12 mouse cellular contexts compared by ENCODE assay signal in genomic region chr10:95355678-95356268, GRCm38 (mm10). TPM values are rescaled to one million over a fixed set of nuclear protein-coding genes. Genes with fewer than 3 reads are reported as not detected.
DNase-seq lines count a peak whose midpoint lies in the region; ATAC-seq and TF ChIP-seq lines count a peak whose summit lies in the region.
"Had no signal": no experiment of that assay in that cellular context is flagged by ENCODE, and none has a peak within 500 bp of the region (broad histone marks: within the 10 kb centered on the region; RNA-seq: fewer than 3 reads in every experiment).

No protein-coding gene starts in this region.

- no peak overlapping the region for H3K4me3 ChIP-seq in midbrain, postnatal 0 days (ENCODE audit: low read depth, low read length)
- no peak overlapping the region for H3K4me3 ChIP-seq in midbrain, embryonic 16.5 days (ENCODE audit: low read depth, low read length)
- H3K4me3 ChIP-seq in hindbrain, embryonic 15.5 days: no peak overlapping the region
- H3K4me3 ChIP-seq: gastrocnemius, adult 2 months; heart, embryonic 12.5 days; liver, embryonic 15.5 days had no signal

- no peak overlapping the region for H3K27ac ChIP-seq in midbrain, postnatal 0 days (ENCODE audit: low read depth, low read length)
- H3K27ac ChIP-seq in midbrain, embryonic 16.5 days (ENCODE audit: low read length): no peak overlapping the region
- H3K27ac ChIP-seq in hindbrain, embryonic 15.5 days (replicated peaks): peak overlapping the region; percentile 34; the same call in 1 of the 2 replicates
- H3K27ac ChIP-seq: gastrocnemius, adult 2 months; liver, embryonic 15.5 days had no signal

- no peak for TF ChIP-seq CTCF in midbrain, postnatal 0 days (IDR thresholded peaks at IDR 0.05)

- no peaks in the 10 kb centered on the region for H3K4me1 ChIP-seq in midbrain, postnatal 0 days (ENCODE audit: insufficient read depth, low read length)
- H3K4me1 ChIP-seq in midbrain, embryonic 16.5 days (ENCODE audit: control insufficient read depth, insufficient read depth, low read length): no peaks in the 10 kb centered on the region; the same call in 1 of the 2 replicates
- H3K4me1 ChIP-seq in hindbrain, embryonic 15.5 days (replicated peaks): peaks cover 5% of the 10 kb centered on the region
- H3K4me1 ChIP-seq: heart, embryonic 12.5 days; liver, embryonic 15.5 days had no signal

- 42% methylated on average over 6 of the region's 6 CpGs for WGBS in midbrain, postnatal 0 days
- WGBS in midbrain, embryonic 16.5 days: 24% methylated on average over 6 of the region's 6 CpGs
- 22% methylated on average over 6 of the region's 6 CpGs for WGBS in hindbrain, embryonic 15.5 days

- DNase-seq in cerebellum, postnatal 10 days: no peak
- peak; percentile 20 for DNase-seq in midbrain, postnatal 0 days (ENCODE audit: low spot score)
- DNase-seq in lung, postnatal 36 days: no peak
- no peak for DNase-seq in lung, postnatal 4 days
- no peak for DNase-seq in left cerebral cortex, postnatal 36 days (ENCODE audit: low spot score in 2 of 2)
- DNase-seq: gastrocnemius, adult 2 months had no signal

- H3K9ac ChIP-seq in midbrain, postnatal 0 days (replicated peaks; ENCODE audit: low read length, poor library complexity, severe bottlenecking): no peak overlapping the region
- no peak overlapping the region for H3K9ac ChIP-seq in midbrain, embryonic 16.5 days (ENCODE audit: low read depth, low read length)
- H3K9ac ChIP-seq in hindbrain, embryonic 15.5 days: no peak overlapping the region
- H3K9ac ChIP-seq: heart, embryonic 12.5 days; liver, embryonic 15.5 days had no signal

- peaks cover 4% of the 10 kb centered on the region; the same call in 1 of the 2 replicates for H3K9me3 ChIP-seq in midbrain, postnatal 0 days (ENCODE audit: low read length)
- H3K9me3 ChIP-seq in midbrain, embryonic 16.5 days (replicated peaks; ENCODE audit: control insufficient read depth, low read length, poor library complexity, severe bottlenecking): peaks cover 4% of the 10 kb centered on the region
- 0 out of 2 replicates have a peak, but pooled peaks cover 6% of the 10 kb centered on the region for H3K9me3 ChIP-seq in hindbrain, embryonic 15.5 days
- H3K9me3 ChIP-seq: G1E; liver, embryonic 15.5 days had no signal

- ATAC-seq in cerebellum, adult (ENCODE audit: insufficient number of reproducible peaks, low FRiP score, low TSS enrichment): 0 out of 2 replicates have a peak, but pooled peaks have one; percentile 52
- ATAC-seq in midbrain, postnatal 0 days (ENCODE audit: low FRiP score): no peak
- no peak for ATAC-seq in midbrain, embryonic 16.5 days
- ATAC-seq in hindbrain, embryonic 15.5 days (ENCODE audit: low FRiP score, low read depth): peak; percentile 69

- no peak overlapping the region for H3K4me2 ChIP-seq in midbrain, postnatal 0 days (ENCODE audit: low read depth, low read length, poor library complexity, severe bottlenecking)
- no peak overlapping the region for H3K4me2 ChIP-seq in midbrain, embryonic 16.5 days (ENCODE audit: low read length)
- no peak overlapping the region for H3K4me2 ChIP-seq in hindbrain, embryonic 15.5 days
- H3K4me2 ChIP-seq: heart, embryonic 12.5 days; liver, embryonic 15.5 days had no signal

- intact Hi-C loops in left cerebral cortex, postnatal 36 days (cut with DNase I): no loop called here

- no peaks in the 10 kb centered on the region for H3K27me3 ChIP-seq in midbrain, postnatal 0 days (ENCODE audit: insufficient read depth, low read length)
- H3K27me3 ChIP-seq in midbrain, embryonic 16.5 days (ENCODE audit: control insufficient read depth, insufficient read depth, low read depth, low read length): no peaks in the 10 kb centered on the region
- H3K27me3 ChIP-seq in hindbrain, embryonic 15.5 days: no peaks in the 10 kb centered on the region
- H3K27me3 ChIP-seq: heart, embryonic 12.5 days; liver, embryonic 15.5 days had no signal

- H3K36me3 ChIP-seq in midbrain, postnatal 0 days (ENCODE audit: insufficient read depth, low read length): no peaks in the 10 kb centered on the region
- H3K36me3 ChIP-seq in midbrain, embryonic 16.5 days (ENCODE audit: control insufficient read depth, insufficient read depth, low read length): no peaks in the 10 kb centered on the region
- no peaks in the 10 kb centered on the region for H3K36me3 ChIP-seq in hindbrain, embryonic 15.5 days
- H3K36me3 ChIP-seq: G1E; heart, embryonic 12.5 days; liver, embryonic 15.5 days had no signal

RNA-seq across cellular contexts. Expression of gene Cradd, which starts 31.8 kb away (rescaled TPM):
- total RNA-seq in midbrain, postnatal 0 days (2014; rRNA removed): 8.2 and 10.3 TPM in 2 replicates
- polyA plus RNA-seq in midbrain, postnatal 0 days (2015; fragmentation: Nextera tagmentation; extraction: Ambion mirVana): 9.2 and 11.5 TPM in 2 replicates
- polyA plus RNA-seq in midbrain, embryonic 16.5 days (2015; fragmentation: Nextera tagmentation; extraction: Ambion mirVana): 10.6 and 11.1 TPM in 2 replicates
- 6.0 and 9.4 TPM in 2 replicates for polyA plus RNA-seq in hindbrain, embryonic 15.5 days (2015; fragmentation: Nextera tagmentation; extraction: Ambion mirVana)
- total RNA-seq in left cerebral cortex, postnatal 36 days (2021): 1 to 10 TPM; 4.8 to 7.7 TPM

Comparison
In these comparisons a context has a peak if more than half of its experiments do, and no peak if none do; other contexts are left out.
1. ATAC-seq: peak in cerebellum, adult (single experiment) and hindbrain, embryonic 15.5 days (single experiment); none in midbrain, postnatal 0 days (single experiment) and midbrain, embryonic 16.5 days (single experiment).